In genomic region chr19:50526094-50526493, GRCm38 (mm10) we compare ENCODE assay signal across 22 mouse cellular contexts.
DNase-seq lines count a peak whose midpoint lies in the region; TF ChIP-seq lines count a peak whose summit lies in the region.
"Had no signal": no experiment of that assay in that cellular context is flagged by ENCODE, and none has a peak within 500 bp of the region (broad histone marks: within the 10 kb centered on the region; RNA-seq: fewer than 3 reads in every experiment).

No protein-coding gene starts in this region.

- TF ChIP-seq POLR2A in thymus, adult 2 months (IDR thresholded peaks at IDR 0.05; ENCODE audit: control insufficient read depth, extremely low read depth, insufficient read depth, low read length, poor library complexity): no peak

- no peak overlapping the region for H3K4me3 ChIP-seq in thymus, adult 2 months (ENCODE audit: control insufficient read depth, insufficient read depth, low read length)
- H3K4me3 ChIP-seq: heart, embryonic 10.5 days; hindbrain, embryonic 15.5 days; limb, embryonic 12.5 days; liver, embryonic 12.5 days; neural tube, embryonic 13.5 days had no signal

- H3K27me3 ChIP-seq in thymus, adult 2 months (ENCODE audit: control insufficient read depth, insufficient read depth, low read length): no peaks in the 10 kb centered on the region
- H3K27me3 ChIP-seq: hindbrain, embryonic 15.5 days; limb, embryonic 12.5 days; liver, embryonic 12.5 days; neural tube, embryonic 13.5 days had no signal

- WGBS in thymus, adult 2 months: 91% methylated on average over 8 of the region's 8 CpGs

- H3K36me3 ChIP-seq in thymus, adult 2 months (ENCODE audit: control insufficient read depth, insufficient read depth, low read length): no peaks in the 10 kb centered on the region
- H3K36me3 ChIP-seq: heart, embryonic 10.5 days; hindbrain, embryonic 15.5 days; limb, embryonic 12.5 days; liver, embryonic 12.5 days; neural tube, embryonic 13.5 days had no signal

- H3K27ac ChIP-seq in thymus, adult 2 months (ENCODE audit: control insufficient read depth, insufficient read depth, low read length): no peak overlapping the region
- H3K27ac ChIP-seq: heart, embryonic 10.5 days; hindbrain, embryonic 15.5 days; limb, embryonic 12.5 days; liver, embryonic 12.5 days; neural tube, embryonic 13.5 days had no signal

- no peak for TF ChIP-seq CTCF in thymus, adult 2 months (IDR thresholded peaks at IDR 0.05; ENCODE audit: borderline replicate concordance, control insufficient read depth, extremely low read depth, insufficient read depth, low read length, poor library complexity)

- H3K4me1 ChIP-seq in thymus, adult 2 months (replicated peaks; ENCODE audit: control insufficient read depth, insufficient read depth, low read length): no peaks in the 10 kb centered on the region
- H3K4me1 ChIP-seq: heart, embryonic 10.5 days; hindbrain, embryonic 15.5 days; limb, embryonic 12.5 days; liver, embryonic 12.5 days; neural tube, embryonic 13.5 days had no signal

- peak; percentile 9 for DNase-seq in layer of hippocampus, adult 9-11 months
- DNase-seq in layer of hippocampus, postnatal 10 days (ENCODE audit: low spot score in 2 of 2): no peak
- peak; percentile 51 for DNase-seq in retina, postnatal 1 day
- DNase-seq in retina, embryonic 14.5 days (ENCODE audit: low spot score): no peak
- DNase-seq in thymus, adult 2 months: peak; percentile 32
- DNase-seq in kidney, postnatal 36 days: no peak
- DNase-seq in kidney, adult 18-20 months: no peak
- DNase-seq: adrenal gland, postnatal 25 days; cerebellum, adult 11 months; cerebellum, adult 9-11 months; forebrain, postnatal 0 days; heart, postnatal 4 days; kidney, adult 8-10 months; kidney, postnatal 10 days; layer of hippocampus, postnatal 36 days; lung, adult 2 months; right cerebral cortex, adult 18-20 months had no signal

Comparison
In these comparisons a context has a peak if more than half of its experiments do, and no peak if none do; other contexts are left out.
1. DNase-seq: peak in layer of hippocampus, adult 9-11 months (single experiment), retina, postnatal 1 day (single experiment) and thymus, adult 2 months (single experiment); none in layer of hippocampus, postnatal 10 days (0 of 2), retina, embryonic 14.5 days (single experiment), kidney, postnatal 36 days (0 of 2) and kidney, adult 18-20 months (single experiment).